Mouse (Mus musculus) stomach, postnatal 0 days (tissue): ENCODE results near the gene Hmcn1.

ENCODE experiments used
- CTCF ChIP-seq: IDR thresholded peaks from 2 replicates; pipeline ENCODE4 v1.5.1; 2016; ENCODE audit warnings: antibody characterized with exemption, low read depth, mild to moderate bottlenecking, moderate library complexity
- EP300 ChIP-seq: optimal IDR thresholded peaks from 2 replicates; pipeline ENCODE3; 2016; ENCODE audit warnings: antibody characterized with exemption

DNA sequence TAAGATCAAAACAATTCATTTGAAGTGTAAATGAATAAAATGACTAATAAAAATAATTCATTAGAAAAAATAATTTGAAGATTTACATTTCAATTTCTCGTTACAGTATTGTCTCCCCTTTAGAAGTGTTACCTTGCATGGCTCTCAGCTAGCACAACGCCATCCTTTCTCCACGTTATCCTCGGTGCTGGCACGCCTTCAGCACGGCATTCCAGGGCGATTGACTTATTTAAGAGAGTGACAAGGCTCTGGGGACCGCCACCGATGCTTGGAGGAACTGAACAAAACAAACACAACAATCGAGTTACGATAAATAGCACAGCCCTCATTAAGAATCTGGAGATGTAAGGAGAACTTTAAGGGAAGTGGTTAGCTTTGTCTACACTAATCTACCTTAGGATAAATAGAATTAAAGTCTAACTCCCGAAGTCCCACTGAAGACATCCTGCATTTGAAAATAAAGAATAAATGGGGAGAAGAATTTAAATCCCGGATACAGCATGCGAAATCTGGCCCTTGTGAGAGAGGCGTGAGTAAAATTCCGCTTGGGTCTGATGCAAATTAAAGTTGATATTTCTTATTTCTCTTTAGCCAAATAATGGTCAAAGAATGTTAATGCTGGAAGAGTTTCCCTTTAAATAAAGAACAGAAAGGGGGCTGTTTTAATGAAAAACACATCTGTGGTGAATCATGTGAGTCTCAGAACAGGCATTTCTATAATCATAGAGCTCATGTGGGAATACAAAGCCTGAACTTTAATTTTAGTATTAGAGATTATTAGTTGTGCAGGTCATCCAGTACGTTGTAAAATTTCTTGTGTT lies 362.0 kb downstream of the Hmcn1 start:
- no peak for TF ChIP-seq CTCF
- TF ChIP-seq EP300 = no peak
